Mouse (Mus musculus) embryo, embryonic 9.5 days (tissue): ENCODE measurements around the gene Zmynd11.

Experiments
- DNase-seq: peaks from one replicate; pipeline ENCODE4 v3.0.0-alpha.2; 2017; ENCODE audit errors: extremely low spot score

Zmynd11 gene

DNA sequence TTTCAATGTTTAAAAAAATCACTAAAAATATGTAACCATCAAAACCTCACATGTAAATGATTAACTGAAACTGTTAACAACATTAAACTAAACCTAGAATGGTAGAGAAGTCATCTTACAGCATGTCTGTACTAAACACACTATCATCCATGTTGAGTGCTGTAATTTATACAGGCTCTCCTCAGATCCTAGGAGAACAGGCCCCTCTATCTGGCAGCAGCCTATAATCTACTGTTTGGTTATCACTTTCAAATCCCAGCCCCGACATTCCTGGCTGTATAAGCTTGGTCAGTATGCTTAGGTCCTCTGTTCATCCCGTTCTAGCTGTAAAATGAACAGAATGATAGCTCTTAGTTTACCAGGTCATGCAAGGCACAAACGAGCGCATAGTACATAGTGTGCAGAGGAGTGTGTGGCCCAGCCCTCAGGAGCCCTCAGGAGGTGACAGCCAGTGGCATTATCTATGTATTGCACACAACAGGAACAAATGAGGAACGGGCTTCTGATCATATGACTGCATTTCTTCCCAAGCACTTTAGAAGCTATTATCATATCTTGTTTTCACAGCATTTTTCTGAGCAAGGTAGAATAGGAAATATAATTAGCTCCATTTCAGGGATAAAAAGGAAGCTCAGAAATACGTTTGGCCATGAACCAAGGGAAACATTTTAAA lies 51.5 kb downstream of the Zmynd11 start:
- no peak for DNase-seq

DNA sequence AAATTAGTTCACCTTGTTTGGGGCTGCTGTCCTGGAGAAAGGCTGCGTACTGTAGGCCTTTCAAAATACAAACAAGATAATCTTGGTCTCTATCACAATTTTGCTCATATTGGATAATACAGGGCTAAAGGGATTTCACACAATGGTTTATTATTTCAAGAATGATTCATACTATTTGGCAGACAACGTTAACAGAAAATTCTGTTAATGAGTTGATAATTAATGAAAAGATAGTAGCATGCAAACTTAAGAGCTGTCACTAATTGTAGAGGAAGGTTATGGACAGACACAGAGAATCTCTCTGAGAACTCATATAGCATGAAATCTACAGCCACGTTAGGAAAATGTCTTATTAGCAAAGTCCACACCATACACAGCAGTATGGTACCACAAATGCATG lies 52.2 kb downstream of the Zmynd11 start:
- DNase-seq, result no peak

DNA sequence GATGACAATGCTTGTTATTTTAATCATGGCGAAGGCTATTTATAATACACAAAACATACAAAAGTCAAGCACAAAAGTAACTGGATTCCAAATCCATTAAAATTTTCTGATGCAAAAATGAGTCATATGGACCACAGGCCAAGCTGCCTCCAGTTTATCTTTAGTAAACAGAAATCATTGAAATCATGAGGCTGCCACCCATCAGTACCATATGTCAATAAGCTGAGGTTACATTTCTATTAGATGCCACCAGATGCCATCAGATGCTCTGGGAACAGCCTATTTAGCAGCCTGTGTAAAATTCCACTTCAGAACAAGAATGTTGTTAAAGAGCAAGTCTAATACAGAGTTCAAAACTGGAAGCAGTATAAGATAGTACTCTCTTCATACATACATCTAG lies 52.7 kb downstream of the Zmynd11 start:
- DNase-seq, result no peak

DNA sequence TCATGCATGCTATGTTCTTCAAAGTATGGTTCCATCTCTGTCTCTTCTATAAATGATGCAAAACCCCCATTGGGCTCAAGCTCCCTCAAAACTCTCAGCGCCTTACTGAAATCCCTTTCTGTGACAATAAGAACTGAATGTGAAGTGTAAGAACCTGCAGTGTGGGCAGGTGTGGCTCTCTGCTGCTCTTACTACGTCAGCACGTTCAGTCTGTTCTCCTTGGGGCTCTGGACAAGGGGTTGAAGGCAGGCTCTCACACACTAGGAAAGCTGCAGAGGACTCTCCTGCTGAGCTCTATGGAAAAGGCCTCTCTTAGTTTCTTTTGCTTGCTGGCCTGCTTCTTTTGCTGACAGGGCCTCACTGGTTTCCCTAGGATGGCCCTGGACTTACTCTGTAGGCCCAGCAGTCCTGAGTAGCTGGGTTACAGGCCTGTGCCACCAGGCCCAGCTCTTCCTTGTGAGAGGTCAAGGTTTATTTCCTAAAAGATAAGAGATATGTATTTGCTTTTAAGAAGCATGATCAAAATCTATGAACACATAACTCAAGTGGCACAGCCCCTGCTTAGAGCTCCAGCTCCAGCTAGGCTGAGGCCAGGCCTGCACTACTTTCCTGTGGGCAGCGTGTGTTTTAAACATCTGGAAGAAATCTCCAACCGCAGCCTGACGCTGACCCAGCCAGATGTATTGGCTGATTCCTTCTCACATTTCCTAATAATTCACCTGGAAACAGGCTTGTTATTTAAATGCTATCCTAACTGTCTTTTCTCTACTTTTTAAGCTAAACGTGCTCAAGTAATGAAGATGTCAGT lies 56.5 kb downstream of the Zmynd11 start:
- no peak for DNase-seq

DNA sequence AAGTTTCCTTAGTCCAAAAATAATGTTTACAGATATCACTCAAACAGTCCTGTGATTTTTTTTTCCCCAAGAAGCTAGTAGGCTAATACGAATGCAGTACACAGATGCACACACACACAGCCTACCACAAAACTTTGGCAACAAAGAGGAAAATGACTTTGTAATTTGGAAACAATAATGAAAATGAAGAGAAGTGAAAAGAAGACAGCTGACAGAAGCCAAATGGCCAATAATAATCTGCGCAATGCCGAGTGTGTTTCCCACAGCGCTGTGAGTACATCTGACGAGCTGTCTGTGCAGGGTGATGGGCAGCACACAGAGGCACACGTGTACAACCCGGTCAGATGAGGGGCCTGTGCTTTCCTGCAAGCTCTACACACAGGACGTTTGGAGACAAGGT lies 58.4 kb downstream of the Zmynd11 start:
- no peak for DNase-seq

DNA sequence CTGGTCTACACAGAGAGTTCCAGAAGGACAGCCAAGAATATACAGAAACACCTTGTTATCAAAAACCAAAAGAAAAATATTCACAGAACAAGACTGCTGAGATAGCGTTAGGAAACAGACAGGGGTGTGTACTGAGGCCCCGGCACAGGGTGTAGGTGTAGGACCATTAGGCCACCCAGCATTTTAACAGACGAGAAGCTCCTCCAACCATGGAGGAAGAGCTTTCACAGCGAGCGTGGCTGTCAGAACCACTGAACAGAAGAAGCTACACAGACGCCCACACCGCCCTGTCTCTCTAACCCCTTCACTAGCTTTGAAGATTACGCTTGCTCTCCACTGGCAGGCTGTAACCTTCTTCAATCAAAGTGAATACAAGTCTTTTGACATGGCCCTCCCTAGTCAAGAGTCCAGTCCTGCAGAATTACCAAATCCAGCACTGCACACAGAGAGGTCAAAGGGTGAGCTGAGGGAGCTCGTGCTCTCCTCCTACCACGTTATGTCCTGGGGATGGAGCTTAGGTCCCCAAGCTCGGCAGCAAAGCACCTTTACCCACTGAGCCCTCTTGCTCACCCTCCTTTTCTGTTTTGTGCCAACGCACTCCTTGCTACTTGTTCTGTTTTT lies 62.4 kb downstream of the Zmynd11 start:
- DNase-seq, result no peak

DNA sequence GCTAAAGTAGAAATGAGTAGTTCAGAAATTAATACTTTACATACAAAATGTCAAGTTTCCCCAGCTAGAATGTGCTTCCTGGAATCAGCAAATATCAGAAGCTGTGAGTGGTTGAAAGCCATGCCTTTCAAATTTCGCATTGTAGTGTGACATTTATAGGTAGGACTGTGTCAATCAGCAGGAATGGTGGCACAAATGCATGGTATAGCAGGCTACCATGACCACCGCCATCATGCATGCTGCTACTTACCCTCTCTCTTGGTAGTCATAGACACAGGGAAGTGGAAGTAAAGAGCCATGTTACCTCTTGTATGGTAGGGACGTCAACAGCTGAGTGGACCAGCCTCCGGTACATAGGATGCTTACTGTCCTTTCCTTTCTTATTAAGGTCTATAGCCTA lies 67.8 kb downstream of the Zmynd11 start:
- no peak for DNase-seq

DNA sequence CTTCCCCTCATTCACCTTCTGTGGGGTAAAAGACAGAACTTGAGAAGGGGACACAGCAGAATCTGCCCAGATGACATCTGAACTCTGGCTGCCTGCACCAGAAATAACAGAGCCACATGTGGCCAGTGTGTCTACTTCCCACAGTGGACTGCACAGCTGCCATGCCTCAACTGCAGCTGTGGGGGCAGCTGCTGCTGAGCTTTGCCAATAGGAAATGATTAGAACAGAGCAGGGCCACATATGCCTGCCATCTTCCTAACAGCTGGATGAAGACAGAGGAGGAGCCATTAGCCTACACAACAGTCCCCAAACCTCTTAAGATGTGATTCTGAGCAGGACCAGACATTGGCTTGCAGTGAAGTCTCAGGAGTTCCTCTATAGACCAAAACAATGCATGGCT lies 69.3 kb downstream of the Zmynd11 start:
- DNase-seq, result no peak

DNA sequence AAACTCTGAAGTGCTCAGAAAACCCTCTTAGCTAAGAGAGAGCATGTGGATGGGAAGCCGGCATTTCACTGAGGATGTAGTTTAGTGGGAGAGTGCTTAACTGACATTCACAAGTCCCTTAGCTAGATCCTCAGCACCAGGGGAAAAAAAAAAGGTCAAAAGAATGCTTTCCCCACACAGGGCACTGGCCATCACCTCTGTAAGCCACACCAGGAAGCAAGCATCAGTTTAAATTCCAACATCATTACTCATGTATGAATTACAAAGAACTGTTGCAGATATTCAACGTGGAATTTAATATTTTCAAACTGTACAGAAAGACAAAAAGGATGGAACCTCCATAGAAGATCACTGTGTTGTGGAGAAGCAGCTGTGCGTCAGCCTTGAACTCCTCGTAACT lies 69.7 kb downstream of the Zmynd11 start:
- no peak for DNase-seq

DNA sequence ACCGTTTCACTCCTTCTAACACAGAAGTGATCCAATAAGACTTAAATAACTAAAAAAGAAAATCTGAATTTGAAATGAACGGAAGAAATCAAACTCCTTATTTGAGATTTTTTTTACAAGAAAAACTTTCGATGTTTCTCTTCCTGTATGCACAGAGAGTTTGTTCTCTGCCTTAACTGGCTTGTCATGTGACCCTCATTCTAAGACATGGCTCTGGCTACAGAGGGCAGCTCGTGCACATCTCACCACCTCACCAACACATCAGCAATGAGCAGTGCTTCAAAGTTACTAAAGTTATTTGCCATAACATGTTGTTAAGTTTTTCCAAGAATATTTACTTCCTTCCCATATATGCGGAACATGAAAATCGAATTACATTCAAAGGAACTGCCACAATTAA lies 70.5 kb downstream of the Zmynd11 start:
- no peak for DNase-seq

DNA sequence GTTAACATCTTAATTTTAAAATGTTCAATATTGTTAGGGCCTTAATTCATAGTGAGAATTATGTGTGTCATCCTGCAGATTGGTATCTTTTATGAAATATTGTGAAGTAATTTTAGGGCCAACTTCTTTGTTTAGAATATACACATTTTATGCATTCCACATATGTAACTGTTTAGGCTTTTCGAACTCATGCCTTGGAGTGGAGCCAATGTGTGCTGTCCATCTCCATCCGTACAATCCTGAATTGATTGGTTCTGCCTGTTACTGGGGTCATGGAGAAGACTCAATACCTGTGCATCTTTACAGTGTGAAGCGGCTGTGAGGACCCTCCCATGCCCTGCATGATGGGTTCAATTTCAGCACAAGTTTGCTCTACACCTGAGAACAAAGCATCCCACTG lies 72.3 kb downstream of the Zmynd11 start:
- no peak for DNase-seq

DNA sequence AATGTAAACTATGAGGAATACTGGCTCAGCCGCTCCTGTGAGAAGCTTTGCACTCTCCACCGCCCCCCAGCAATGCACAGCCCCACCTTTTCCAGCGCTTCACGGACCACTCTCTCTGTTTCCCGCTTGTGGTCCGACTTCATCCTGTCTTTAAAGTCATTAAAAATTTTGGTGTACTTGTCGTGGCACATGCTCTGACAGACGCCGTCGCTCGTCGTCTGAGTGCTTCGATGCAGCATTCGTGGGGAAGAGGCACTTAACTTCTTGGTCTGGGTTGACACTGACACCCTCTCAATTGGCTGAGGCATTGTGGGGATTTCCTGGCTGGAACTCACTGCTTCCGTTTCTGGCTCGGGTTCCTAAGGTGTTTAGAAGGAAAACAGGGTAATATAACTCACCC lies 75.8 kb downstream of the Zmynd11 start:
- DNase-seq, result no peak

DNA sequence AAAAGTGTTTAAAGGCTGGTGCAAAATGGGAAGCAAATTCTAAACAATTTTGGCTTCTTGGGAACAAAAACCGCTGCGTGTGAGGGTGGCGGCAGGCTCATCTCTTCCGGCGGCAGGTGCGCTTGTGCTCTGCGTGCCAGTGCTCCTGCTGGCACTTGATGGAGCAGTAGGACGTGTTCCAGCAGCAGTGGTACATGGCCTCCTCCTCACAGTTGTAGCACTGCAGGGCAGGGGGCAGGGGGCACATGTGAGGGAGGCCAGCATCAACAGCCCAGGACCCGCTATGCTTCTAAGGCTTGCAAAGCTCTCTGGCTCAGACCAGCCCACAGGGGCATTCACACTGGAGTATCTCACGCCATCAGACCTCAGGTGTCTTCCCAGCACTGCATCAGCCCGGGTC lies 78.4 kb downstream of the Zmynd11 start:
- no peak for DNase-seq

DNA sequence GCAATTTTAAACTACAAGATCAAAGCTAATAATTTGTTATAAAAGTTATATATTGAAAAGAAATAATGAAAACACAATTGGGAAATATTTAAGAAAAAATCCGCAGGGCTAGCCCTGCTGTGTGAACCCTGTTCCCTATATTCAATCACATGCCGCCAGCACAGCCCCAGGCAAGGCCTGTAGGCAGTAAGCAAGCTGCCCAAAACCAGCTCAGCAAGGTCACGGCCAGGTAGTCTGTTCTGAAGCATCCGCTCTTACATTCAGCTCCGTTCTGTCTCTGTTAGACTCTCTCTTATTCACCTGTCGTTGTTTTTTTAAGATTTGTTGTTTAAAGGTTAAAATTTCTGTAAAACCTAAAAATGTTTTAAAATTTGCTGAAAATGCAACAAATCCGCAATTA lies 78.9 kb downstream of the Zmynd11 start:
- DNase-seq, result no peak

DNA sequence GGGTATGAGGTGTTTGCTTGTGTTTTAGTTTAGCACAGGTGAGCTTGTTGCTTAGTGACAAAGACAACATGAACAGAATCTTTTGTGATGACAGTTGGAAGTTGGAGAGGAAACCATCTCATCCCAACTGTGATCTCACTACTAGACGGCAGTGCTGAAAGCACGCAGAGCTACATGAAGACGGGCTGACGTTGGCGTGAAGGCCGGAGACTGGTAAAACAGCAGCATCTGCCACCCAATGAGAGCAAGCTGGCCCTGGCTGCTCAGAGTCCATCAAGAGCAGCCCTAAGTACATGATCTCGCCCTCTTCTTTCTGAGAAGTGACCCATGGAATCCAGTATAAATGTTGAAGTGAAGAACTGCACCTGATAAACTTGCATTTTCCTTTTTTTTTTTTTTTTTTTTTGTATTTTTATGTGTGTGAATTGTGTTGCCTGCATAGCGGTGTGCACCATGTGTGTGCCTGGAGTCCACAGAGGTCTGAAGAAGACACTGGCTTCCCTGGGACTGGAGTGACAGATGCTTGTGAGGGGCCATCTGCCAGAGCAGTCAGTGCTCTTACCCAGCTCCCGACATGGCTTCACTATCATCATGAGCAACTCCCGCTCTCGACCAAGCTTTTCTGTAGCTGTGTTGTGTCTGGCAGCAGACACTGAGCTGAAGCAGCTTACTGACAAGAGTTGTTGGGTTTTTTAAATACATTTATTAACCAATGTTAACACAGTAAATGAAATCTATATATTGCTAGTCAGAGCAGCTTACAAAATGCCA lies 80.8 kb downstream of the Zmynd11 start:
- no peak for DNase-seq

DNA sequence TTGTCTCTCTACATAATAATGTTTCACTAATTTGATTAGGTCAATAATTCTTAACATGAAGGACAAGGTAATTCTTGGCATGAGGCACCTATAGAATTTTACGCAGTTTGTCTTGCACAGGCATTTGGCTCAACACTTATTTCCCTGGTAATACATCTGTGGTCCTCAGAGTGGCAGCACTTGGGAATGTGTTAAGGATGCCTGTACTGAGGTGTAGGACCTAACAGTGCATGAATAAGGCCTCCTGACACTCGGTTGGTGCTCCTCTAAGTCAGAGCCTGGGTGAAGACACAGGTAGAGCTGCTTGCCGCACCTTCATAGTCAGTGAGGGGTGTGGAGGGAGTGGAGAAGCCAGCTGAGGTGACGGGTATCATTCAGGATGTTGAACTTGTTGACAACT lies 81.8 kb downstream of the Zmynd11 start:
- DNase-seq, result no peak

DNA sequence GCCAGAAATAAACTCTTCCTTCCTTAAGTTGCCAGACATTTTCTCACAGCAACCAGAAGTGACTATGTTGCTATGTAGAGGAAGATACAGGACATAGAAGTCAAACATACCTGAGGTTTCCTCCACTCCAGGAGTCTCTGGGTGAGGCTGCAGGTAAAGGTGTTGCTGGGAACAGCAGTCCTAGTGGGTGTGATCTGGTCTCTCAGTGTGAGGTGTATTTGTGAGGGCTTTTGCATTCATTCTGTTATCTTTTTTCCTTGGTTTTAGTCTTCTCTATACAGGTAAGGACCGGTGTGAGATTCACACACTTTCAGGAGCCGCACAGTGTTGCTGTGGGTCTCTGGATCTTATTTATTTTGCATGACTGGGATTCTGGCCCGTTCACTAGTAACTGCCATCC lies 83.6 kb downstream of the Zmynd11 start:
- no peak for DNase-seq

DNA sequence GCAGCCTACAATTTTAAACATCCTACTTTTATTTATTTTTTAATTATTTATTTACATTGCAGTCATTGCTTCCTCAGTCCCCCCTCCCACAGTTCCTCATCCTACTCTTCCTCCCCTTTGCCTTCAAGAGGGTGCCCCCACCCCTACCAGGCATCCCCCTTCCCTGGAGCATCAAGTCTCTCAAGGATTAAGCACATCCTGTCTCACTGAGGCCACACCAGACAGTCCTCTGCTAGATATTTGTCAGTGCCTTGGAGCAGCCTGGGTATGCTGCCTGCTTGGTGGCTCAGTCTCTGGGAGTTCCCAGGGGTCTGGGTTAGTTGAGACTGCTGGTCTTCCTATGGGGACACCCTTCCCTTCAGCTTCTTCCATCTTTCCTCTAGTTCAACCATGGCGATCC lies 91.0 kb downstream of the Zmynd11 start:
- no peak for DNase-seq

DNA sequence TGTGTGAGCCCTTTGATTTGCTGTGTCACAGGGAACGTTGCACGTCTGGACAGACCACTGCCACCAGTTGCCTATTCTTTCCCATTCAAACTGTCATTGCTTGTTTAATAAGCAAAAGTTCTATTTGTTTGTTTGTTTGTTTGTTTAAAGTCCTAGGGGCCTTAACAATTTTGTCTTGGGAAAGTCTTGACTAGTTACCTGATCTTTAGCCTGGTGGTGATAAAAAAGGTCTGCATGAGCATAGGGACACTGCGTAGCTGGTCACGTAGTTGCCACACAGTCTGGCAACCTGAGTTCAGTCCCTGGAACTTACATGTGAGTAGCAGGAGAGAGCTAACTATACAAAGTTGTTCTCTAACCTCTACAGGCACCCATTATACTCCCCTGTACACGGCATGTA lies 95.9 kb downstream of the Zmynd11 start:
- no peak for DNase-seq

DNA sequence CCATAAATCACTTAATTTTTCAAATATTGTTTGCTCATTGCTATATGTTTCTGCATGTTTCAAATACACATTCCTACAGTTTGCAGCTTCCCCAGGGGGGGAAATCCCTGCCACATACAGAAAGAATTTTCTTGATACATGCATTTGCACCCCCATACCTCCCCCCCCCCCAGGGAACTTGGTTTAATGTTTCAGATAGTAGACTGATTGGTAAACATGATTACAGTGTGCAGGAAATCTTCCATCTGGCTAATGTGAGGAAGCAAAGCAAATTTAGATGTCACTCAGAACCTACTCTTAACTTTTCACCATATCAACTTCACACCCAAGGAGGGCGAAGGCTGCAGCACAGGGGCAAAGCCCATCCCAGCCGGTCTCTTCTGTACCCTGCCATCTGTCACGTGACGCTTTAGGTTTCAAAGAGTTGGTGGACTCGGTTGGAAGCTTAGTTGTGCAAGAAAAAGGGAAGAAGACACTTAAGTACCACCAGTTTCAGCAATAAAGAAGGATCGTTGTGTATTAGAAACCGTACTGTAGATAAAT lies 97.1 kb downstream of the Zmynd11 start:
- DNase-seq, result no peak

DNA sequence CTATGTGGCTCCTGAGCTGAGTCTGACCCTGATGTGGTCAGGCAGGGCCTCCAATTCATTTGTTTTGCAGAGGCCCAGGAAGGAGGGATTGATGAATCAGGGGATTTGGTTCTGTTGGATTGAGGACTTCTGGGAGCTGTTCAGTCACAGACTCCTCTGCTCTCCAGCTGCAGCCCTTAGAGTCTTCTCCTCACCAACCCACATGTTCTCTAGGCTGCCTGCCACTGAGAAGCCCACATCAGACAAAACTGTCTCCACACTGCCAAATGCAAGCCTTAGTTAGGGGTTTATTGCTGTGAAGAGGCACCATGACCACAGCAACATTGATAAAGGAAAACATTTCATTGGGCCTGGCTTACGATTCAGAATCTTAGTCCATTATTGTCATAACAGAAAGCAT lies 101.5 kb downstream of the Zmynd11 start:
- DNase-seq, result no peak

DNA sequence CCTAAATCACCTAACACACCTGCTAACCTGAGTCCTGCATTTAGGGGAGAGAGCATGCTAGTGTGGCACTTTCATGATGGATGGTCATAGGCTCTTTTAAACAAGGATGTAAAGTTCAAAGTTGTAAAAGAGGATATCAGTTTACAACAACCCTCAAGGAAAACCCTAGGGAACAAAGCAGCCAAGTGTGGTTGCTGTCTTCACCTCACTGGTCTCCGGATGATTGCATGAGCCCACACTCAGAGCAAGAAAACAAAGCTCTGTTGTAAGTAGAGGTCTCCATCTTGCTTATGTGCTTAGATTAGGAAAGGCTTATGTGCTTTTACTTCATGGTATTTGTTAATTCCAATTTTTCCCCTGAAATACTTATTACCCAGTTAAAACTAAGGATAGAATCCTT lies 104.4 kb downstream of the Zmynd11 start:
- DNase-seq, result no peak
